Mouse (Mus musculus) ES-Bruce4 (cell line): ENCODE results near the gene Irf2.

Experiments used
- CTCF ChIP-seq: IDR thresholded peaks from one replicate; pipeline ENCODE4 v1.8.1; 2011; ENCODE audit warnings: low read depth, low read length
- EP300 ChIP-seq: IDR thresholded peaks from 2 replicates; pipeline ENCODE4 v1.6.1; 2011; ENCODE audit warnings: low read depth, low read length; ENCODE audit not compliant: insufficient read depth
- POLR2A ChIP-seq: IDR thresholded peaks from one replicate; pipeline ENCODE4 v1.8.1; 2011; ENCODE audit warnings: low read length; ENCODE audit not compliant: insufficient read depth

DNA sequence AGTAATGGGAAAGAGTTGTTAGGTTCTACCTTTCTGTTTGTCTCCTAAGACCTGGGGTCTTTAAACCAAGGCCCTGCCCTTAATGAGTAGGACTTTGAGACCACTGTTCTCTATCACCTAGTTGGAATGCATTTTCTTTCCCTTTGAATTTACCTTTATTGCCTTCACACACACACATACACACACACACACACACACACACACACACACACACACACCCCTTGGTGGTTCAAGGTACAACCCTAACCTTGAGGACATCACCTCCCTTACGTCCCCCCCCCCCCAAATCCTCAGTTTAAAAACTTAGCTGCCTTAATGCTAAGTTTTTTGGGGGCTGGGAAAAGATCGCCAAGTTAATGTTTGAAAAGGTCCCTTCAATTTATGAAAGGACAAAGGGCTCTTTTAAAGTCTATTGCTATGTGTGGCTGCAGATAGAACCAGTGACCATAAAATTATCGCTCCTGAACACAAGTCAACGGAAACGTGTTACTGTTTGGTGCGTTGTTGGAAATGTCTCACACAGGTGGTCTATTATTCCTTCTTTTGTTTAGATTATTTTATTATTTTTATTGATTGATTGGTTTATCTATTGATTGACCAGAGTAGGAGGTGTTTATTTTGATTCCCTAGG, 108.6 kb downstream of the Irf2 start:
- no peak for TF ChIP-seq CTCF
- TF ChIP-seq POLR2A = no peak
- TF ChIP-seq EP300 = no peak
